Mouse (Mus musculus) ovary, postnatal 36 days (tissue): ENCODE data around the gene Antxr2.

Experiments used
- DNase-seq: peaks from one replicate; pipeline ENCODE4 v3.0.0; 2022; ENCODE audit warnings: low spot score, mixed read lengths

Antxr2 gene

DNA sequence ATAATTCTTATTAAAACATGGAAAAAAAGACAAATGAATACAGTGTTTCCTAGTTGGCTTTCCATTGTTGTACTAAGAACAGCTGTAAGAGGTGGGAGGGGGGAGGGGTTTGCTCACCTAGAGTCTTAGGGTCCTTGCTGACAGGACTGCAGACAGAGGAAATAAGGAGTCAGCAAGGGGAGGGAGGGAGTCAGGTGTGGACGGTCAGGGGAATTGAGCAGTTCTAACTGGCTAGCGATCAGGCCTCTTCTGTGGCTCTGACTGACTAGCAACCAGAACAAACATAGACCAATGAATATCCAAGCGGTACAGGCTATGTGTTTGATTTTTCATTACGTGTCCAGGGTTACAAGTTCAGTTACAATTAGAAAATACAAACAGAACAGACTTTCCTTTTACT lies 35.0 kb downstream of the Antxr2 start:
- DNase-seq, result no peak

GRCm38 (mm10) chr5:97986656-97987294 lies 44.1 kb downstream of the Antxr2 start:
- no peak for DNase-seq

- no peak for DNase-seq
These were observed 47.5 kb downstream of the Antxr2 start for GRCm38 (mm10) chr5:97983375-97983774.

GRCm38 (mm10) chr5:97980472-97980871 lies 50.4 kb downstream of the Antxr2 start:
- no peak for DNase-seq

DNA sequence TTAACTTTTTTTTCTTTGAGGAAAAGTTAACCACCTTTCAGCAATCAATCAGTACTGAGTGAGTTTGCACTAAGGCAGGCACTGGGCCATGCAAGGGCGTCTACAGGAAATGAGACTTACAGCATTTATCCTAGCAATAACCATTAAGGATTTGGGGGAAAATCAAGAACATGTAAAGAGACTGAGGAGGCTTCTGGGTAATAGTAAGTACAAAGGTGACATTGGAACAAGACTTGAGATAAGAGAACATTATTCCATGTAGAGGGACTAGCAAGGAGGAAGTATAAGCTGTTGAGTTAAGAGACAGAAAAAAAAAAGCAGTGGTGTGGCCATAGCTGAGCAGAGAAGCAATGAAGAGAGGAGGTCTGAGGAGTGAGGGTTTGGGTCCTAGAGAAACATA lies 57.5 kb downstream of the Antxr2 start:
- no peak for DNase-seq

DNA sequence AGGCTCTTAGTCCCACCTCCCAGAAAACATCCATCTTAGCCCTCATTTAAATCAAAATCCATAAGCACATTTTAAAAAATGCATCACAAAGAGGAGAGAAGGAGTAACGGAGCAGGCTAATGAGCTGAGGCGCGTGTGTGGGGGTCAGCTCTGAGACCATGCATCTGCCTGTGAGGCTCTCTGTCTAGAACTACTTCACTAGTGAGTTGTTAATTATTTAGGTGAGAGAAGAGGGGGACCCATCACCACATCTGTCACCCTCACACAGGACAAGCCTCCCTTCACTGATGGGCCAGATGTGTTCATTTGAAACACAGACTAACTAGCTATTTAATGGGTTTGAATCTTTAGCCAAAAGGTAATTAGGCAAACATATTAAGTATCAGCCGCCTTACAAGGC lies 58.8 kb downstream of the Antxr2 start:
- no peak for DNase-seq

DNA sequence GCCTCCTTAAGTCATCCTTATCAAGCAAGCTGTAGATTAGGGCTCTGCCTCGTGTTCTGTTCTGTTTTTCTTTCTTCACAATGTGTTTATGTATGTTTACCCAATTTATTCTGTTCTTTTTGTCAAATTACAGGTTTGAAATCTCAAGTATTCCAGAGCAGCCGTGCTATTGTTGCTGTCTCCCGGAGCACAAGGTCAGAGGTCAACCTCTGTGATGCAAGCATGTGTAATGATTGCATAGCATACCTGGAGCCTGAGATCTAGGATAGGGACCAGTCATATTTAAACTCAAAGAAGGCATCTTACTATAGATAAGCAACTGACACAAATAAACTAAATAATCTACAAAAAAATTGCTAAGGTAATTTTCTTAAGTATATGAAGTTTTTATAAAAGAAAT lies 59.6 kb downstream of the Antxr2 start:
- DNase-seq, result no peak

- no peak for DNase-seq
These were observed 63.8 kb downstream of the Antxr2 start for GRCm38 (mm10) chr5:97967044-97967443.

DNA sequence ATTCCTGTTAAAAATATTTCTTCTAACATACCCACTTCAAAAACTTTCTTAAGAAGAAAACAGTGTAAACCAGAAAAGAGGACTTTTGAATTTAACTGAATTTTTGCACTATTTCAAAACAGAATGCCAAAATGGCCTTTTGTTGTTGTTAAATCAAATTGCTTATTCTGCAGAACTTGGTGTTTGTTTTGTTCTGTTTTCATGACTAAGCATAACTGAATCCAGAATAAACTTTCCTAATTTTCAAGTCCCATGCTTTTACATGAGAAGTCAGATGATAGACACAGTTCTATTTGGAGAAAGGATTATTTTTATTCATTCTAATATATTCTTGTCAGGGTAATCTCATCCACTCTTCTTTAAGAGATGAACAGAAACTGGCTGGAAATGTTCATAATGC lies 64.7 kb downstream of the Antxr2 start:
- DNase-seq, result no peak

DNA sequence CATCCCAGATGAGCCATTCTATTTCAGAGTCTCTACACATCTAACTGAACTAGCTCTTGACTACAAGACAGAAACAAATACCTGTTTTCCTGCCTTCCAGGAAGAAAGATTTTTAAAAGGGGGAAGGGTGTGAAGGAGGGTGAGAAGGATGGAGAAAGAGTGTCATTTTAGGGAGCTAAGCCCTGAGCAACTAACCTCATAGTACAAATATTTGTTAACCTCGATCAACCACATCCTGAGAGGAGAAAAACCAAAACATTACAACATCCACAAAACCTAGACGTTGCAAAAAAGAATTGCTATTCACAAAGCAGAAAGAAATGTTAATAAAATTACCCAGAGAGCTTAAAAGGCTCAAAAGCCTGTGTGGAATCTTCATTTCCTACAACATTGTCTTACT lies 66.4 kb downstream of the Antxr2 start:
- no peak for DNase-seq

- no peak for DNase-seq
These were observed 68.3 kb downstream of the Antxr2 start for GRCm38 (mm10) chr5:97962512-97962911.

GRCm38 (mm10) chr5:97961786-97962185 lies 69.1 kb downstream of the Antxr2 start:
- no peak for DNase-seq

DNA sequence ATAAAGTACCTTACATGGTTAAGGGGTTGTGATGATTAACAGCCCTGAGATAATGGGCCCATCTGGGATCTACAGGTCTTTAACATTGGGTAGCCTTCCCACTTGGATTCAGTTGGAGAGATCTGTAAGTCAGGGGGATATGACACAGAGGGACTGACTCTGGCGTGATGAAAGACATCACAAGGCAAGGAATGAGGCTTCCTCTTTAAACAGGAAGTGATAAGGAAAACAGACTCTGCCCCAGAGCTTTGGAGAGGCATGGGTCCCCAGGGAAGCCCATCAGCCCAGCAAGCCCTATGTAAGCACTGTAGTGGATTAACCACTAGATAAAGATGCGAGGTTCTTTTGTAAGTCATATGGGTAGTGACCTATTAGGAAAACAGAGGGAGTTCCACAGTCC lies 71.2 kb downstream of the Antxr2 start:
- DNase-seq, result no peak

DNA sequence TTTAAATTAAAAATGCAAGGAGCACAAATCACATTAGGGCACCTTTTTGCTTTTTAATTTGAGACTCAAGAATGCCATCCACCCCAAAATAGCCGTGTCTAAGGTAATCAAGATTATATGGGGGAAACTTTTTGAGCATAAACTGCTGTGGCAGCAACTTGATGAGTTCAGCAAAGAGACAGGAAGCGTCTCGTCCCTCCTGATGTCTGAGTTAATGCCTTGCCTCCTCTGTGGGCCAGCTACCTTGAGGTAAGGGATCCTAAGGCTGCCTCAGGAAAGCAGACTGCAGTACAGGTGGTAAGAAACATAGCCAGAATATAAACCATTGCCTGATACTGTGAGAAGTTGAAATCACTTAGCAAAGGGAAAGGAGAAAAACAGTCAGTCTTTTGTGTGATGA lies 71.8 kb downstream of the Antxr2 start:
- DNase-seq, result no peak

GRCm38 (mm10) chr5:97957501-97957900 lies 73.3 kb downstream of the Antxr2 start:
- no peak for DNase-seq

DNA sequence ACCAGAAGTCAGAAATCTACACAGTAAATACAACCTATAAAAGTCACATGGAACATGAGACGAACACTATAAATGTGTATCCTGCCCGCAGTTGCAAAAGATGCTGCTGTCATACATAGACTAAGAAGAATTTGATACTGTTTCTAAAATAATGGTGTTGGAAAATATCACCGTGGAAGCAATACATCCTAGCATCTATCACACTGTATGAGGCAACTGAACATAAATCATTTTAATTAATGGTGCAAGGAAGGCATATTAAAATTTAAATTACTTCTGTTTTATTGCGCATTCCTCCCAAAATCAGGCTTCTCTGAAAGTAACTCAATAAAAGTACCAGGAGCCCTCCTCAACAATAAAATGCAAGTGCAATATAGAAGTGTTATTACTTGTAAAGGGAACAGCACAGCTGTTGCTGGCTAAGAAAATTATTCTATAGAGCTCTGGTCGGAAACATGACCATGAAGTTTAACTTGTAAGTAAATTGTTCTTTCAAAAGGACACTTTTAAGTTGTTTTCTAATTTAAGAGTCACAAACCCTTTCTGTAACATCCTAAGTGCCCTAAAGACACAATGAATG lies 76.6 kb downstream of the Antxr2 start:
- no peak for DNase-seq

DNA sequence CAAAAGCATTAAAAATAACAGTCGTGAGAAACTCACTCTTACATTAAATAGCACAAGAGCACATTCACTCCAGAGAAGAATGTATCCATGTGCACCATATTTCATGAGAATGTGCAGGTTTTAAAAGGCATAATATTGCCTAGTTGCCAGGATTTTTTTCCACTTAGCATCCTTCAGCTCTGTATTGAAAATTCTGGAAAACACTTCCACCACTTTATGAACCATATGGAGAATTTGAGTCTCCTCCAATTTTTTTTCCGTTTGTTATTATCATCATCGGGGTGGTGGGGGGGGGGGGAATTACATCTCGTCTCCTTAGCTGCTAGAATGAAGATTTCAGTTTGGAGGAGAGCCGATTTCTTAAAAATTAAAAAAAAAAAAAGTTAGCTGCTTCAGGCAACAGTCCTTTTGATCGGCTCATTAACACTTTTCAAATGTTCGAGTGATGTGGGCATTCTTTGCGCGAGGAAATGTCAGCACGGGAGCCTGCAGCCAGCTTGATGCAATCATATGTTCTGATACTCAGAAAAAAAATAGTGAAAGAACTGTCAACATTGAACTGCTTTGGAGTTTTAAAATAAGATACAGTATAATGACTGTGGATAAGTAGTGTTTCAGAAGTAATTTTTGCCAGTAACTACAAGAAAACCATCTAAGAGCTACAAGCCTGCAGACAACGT lies 77.5 kb downstream of the Antxr2 start:
- DNase-seq, result no peak

DNA sequence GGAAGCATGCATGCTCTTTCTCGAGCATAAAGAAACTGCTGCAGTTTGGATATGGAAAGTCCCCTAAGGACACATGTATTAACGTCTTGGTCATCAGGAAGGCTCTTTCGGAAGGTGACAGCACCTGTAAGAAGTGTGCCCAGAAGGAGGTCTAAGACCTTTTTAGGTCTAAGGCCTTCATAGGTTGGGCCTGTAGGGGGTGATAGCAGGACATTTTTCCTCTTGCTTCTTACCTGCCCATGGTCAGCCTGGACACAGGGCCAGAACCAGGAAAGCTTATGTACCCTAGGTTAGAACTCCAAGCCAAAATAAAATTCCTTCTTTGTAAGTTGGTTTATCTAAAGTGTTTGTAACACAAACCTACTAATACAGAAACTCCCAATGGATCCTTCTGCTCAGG lies 83.6 kb downstream of the Antxr2 start:
- no peak for DNase-seq

DNA sequence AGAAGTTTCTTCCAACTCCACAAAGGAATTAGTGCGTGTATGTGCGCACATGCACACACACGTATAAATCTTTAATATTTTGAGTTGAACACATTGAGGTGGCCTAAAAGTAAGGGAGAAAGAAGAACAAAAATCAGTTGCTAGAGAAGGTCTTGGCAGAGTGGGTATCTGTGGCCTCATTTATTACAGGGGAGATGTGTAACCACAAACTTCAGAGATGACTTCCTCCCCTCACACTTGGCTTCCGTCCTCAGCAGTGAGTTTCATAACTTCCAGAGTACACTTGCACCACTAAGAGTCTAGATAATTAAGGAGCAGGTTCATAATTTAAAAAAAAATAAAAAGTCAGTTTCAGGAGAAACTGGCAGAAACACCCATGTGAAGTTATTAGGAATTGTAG lies 84.6 kb downstream of the Antxr2 start:
- DNase-seq, result no peak

GRCm38 (mm10) chr5:97935140-97936129 lies 95.4 kb downstream of the Antxr2 start:
- DNase-seq, result peak; percentile 57

DNA sequence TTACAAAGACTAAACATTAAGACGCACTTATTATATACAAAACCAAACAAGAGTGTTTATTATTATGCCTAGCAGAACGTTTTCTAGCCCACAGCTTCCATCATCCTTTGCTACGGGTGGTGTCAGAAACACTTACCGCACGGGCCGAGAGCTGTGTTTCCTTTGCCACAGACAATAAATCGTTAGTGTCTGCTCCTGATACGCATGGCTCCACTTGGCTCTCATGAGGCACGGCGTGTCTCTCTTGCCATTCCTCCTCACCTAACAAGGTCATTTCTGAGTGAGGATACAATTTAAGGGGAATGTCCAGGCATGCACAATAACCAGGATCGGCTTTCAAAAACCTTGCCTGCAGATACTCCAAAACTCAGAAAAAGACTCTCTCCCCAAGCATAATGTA lies 113.2 kb downstream of the Antxr2 start:
- DNase-seq, result no peak

DNA sequence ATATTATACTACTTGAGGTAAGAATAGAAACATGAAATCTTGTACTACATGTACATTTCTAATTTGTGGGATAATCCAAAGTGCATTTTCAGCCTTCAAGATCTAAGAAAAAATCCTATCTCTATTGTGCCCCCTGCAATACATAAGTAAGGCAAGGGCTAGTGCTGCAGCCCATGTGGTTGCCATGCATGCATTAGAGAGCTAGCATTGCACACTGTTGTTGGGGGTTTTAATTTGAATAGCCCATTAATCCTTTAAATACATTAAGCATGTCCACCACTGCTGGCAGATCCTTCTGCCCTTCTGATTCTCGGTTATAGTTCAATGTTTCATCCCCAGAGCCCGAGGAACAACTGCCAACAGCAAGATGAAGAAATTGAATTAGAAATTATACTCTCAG lies 116.0 kb downstream of the Antxr2 start:
- no peak for DNase-seq

GRCm38 (mm10) chr5:97913901-97914300 lies 116.9 kb downstream of the Antxr2 start:
- no peak for DNase-seq
